Mouse (Mus musculus): Measurements from ENCODE around the gene Crtap. TPM values are rescaled to one million over a fixed set of nuclear protein-coding genes. Genes with fewer than 3 reads are reported as not detected.

Gene Crtap
- polyA plus RNA-seq (2012; rRNA removed) = 58.1 and 58.4 TPM in 2 replicates

DNA sequence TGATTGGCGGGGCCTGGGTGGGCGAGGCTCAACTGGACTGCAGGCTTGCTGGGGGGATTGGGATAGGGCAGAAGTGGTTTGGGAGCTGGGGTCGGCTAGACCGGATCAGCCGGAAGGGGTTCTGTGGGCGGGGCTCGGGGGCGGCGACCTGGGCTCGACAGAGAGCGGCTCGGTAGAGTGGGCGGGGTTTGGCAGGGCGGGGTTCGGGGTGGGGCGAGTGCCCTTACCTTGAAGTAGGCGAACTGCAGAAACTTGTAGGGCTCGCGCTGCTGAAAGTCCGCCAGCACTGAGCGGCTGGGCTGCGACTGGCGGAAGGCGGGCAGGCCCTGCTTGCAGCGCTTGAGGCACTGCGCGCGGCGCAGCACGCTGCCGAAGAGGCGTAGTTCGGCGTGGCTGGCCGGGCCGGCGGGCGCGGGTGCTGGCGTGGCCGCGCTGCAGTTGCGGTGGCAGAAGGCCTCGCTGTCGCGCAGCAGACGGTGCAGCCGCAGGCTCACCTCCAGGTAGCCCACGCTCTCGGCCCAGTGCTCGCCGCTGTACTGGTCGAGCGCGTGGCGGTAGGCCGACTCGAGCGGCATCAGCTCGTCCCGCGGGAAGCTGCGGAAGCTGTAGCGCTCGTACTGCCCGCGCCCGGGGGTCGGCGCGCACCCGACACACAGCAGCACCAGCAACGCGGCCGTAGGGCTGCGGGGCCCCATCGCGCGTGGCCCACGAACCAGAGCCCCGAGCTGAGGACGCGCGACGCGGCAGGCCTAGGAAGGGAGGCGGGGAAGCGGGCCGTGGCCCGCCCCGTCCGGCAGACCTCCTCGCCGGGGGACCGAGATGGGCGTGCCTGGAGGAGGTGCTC lies at the start of gene Crtap:
Gene Crtap (minus strand): TSS at position 771 of the 844 bp plus-strand sequence.

DNA sequence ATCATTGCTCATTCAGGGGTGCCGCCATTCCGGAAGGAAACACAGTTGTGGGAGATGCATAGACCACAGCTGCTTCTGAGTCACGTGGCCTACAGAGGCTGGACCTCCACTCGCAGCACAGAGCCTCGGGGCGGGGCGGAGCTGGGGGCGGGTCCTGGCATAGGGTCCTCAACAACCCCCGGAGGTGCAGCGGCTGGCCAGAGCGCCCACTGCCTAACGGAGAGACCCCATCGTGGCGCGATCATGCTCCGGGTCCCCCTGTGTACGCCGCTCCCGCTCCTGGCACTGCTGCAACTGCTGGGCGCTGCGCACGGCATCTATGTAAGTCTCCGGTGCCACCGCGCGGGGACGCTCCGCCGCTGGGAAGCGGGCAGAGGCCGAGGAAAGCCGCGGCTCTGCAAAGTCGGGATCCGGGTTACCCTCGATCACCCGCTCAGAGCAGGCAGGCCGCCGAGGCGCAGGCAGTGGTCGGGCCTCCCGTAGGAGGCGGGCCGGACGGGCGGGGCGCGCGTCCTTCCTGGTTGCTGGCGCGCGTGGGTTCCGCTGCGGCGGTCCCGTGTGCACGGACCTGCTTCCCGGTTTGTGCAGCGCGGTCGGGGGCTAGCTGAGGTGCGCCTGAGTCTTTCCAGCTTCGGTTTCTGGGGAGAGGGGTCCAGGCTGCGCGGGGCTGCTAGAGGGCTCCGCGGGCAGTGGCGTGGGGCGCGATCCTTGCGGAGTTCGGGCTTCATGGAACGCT lies 10.6 kb upstream of the Crtap start, which contains the start of the genes Glb1 and Tmppe:
Gene Glb1 (plus strand): TSS at position 128 of the 736 bp plus-strand sequence.
Gene Tmppe (plus strand): TSS at position 157 of the 736 bp plus-strand sequence.

DNA sequence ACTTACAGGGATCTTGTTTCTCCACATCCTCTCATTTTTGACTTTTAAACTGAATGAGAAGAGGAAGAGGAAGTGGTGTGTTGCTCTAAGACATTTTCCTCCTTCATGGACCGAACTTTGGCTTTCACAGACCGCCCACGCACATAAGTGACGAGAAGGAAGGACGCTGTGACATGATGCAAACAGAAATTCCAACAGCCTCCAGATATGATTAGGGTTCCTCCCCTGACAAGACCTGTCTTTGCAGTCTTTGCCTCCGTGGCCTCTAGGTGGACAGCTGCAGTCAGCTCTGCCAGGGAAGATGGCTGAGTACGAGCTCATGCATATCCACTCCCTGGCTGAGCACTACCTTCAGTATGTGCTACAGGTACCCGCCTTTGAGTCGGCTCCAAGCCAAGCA lies 60.6 kb downstream of the Crtap start, which contains the start of gene Bcl2a1c:
Gene Bcl2a1c (plus strand): TSS at position 281 of the 400 bp plus-strand sequence.

Other genes starting within 250 kb of the Crtap start
- gene Bcl2a1c, start 60.5 kb downstream of the Crtap start, polyA plus RNA-seq (2012; rRNA removed) = not detected in 2 replicates
- 67.8 and 73.8 TPM in 2 replicates for gene Glb1, start 10.4 kb upstream of the Crtap start, polyA plus RNA-seq (2012; rRNA removed)
- gene Tmppe, start 10.4 kb upstream of the Crtap start, polyA plus RNA-seq (2012; rRNA removed) = 10.3 and 11.9 TPM in 2 replicates
- 0.97 and 0.98 TPM in 2 replicates for gene Ccr4, start 114.2 kb upstream of the Crtap start, polyA plus RNA-seq (2012; rRNA removed)
- gene C130032M10Rik, start 125.0 kb upstream of the Crtap start, polyA plus RNA-seq (2012; rRNA removed) = not detected in 2 replicates
- gene Trim71, start 173.7 kb upstream of the Crtap start, polyA plus RNA-seq (2012; rRNA removed) = not detected in 2 replicates
- 21.0 and 21.2 TPM in 2 replicates for gene Cnot10, start 249.5 kb upstream of the Crtap start, polyA plus RNA-seq (2012; rRNA removed)